Mouse (Mus musculus): ENCODE measurements at regions not wholly inside any gene's neighbourhood (a gene's known extent, or its start where the extent isn't known, plus 50 kb on each side); places are given as distances from the start of the nearest gene placed in this dataset.

DNA sequence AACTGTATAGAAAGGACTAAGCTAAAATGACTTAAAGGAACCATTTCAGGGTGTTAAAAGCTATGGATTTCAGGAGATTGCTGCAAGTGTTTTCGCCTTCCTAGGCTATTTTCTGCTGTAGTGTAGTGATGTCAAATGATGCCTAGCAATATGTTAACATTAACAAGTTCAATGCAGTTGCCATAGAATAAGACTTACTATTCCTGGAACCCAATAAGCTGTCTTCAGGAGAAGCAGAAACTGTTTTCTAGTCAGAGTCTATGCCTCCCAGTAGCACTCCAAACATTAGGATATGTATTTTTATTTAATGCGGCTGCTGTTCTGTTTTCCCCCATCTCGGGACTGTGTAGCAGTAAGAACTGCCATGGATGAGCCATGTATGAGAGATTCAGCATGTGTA is 90.3 kb upstream of the Arhgap21 start:
- no peak overlapping the region for H3K4me2 ChIP-seq
- no peak for ATAC-seq
- H3K4me3 ChIP-seq = no peak overlapping the region
- H3K27ac ChIP-seq = peak overlapping the region; percentile 84
- H3K36me3 ChIP-seq (ENCODE audit: poor library complexity, severe bottlenecking) = no peaks in the 10 kb centered on the region
- no peaks in the 10 kb centered on the region for H3K27me3 ChIP-seq
- 0 out of 2 replicates have a peak, but pooled peaks cover 3% of the 10 kb centered on the region for H3K9me3 ChIP-seq (replicated peaks)
- WGBS = 78% methylated on average over 3 of the region's 3 CpGs
- H3K4me1 ChIP-seq = peaks cover 40% of the 10 kb centered on the region
- H3K9ac ChIP-seq = no peak overlapping the region

DNA sequence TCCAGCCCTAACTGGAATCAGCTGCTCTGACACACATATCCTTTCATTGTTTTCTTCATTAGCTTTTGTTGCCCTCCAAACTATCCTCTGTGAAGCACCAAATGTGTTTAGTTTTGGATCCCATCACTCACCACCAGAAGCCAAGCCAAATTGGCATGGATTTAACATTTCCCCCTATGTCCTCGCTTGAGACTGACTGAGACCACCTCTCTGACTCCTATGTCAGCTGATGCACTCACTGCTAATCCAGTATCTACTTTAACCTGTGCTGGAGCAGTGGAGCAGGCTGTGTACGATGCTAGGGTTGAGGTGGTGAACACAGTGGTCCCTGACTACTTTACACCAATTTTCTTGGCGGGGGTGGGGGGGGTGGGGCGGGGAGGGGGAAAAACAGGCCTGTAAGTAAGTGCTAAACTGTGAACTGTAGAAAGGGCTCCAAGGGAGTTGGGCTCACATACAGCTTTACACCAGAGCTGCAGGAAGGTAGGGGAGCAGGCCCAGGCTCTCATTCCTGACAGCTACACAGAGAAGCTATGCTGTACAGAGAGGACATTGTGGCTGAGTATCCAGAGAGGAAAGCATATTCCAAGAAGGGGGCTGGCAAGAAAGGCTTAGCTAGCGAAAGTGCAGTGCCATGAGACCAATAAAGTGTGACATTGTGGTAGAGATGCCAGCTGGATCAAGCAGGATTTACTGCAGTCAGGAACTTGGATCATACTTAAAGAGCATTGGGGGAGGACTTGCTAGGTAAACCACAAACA is 87.9 kb upstream of the Arhgap21 start:
- no peak for ATAC-seq
- 76% methylated on average over 5 of the region's 5 CpGs for WGBS
- peaks cover 40% of the 10 kb centered on the region for H3K4me1 ChIP-seq

DNA sequence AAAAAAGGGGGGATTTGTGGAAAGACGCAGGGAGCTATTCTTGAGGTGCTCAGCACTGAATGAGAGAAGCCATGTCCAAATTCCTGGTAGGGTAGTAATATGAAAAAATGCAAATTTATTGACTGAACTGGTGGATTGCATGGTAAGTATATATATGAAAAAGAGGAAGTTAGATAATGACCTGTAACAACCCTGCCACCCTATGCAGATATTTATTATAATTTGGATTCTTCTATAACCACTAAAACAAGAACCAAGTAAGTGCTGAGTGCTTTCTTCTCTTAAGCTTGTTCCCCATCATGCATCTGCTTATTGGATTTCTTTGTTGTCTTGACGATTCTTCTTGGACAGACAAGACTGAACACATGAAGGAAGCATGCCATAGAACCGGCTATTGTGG is 86.7 kb upstream of the Arhgap21 start:
- Histone ChIP-seq H3K27ac (no peak overlapping the region), H3K27me3 (no peaks in the 10 kb centered on the region), H3K36me3 (ENCODE audit: poor library complexity, severe bottlenecking) (no peaks in the 10 kb centered on the region), H3K4me1 (peaks cover 33% of the 10 kb centered on the region), H3K4me3 (no peak overlapping the region), H3K9ac (no peak overlapping the region), H3K4me2 (no peak overlapping the region), H3K9me3 (replicated peaks) (no peaks in the 10 kb centered on the region)
- WGBS = 91% methylated on average over 3 of the region's 3 CpGs
- ATAC-seq = no peak

More for the DNA sequence above, 87.9 kb upstream of the Arhgap21 start:
- no peak overlapping the region for H3K4me3 ChIP-seq
- no peak overlapping the region for H3K9ac ChIP-seq
- no peaks in the 10 kb centered on the region for H3K27me3 ChIP-seq
- no peak overlapping the region for H3K4me2 ChIP-seq
- H3K27ac ChIP-seq = 0 out of 2 replicates have a peak overlapping the region, but pooled peaks have one; percentile 16
- H3K9me3 ChIP-seq (replicated peaks) = 0 out of 2 replicates have a peak, but pooled peaks cover 3% of the 10 kb centered on the region
- H3K36me3 ChIP-seq (ENCODE audit: poor library complexity, severe bottlenecking) = no peaks in the 10 kb centered on the region

DNA sequence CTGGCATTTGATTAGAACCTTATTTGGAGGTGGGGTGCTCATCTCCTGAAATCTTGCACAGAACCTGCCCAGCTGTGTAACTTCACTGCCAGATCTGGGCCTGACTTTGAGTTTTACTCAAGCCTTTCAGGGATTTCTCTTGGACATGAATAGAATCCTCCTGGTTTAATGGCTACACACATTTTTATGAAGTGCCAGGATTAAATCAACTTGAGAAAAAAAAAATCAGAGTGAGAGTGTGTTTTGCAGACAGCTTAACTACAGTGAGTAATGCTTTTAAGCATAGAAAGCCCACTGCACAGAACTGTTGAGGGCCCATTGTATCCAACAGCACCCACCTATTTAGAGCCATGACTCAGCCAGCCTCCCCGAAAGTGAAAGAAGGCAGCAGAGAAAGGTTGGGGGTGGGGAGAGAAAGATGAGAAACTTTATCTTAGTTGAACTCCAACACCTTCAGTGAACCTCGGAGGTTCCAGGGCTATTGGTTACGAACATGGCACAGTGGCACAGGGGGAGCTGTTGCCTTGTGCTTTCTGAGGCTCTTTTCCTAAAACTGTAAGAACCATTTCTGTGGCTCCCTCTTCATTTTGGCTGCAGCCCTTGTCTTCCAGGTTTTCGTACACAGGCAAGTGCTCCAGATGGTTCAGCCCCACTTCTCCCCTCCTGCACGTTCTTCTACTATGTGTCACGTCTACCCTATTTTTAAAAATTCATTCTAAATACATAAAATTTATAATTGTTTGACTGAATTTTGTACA is 85.8 kb upstream of the Arhgap21 start:
- no peaks in the 10 kb centered on the region for H3K36me3 ChIP-seq (ENCODE audit: poor library complexity, severe bottlenecking)
- H3K9ac ChIP-seq = no peak overlapping the region
- WGBS = 73% methylated on average over 6 of the region's 6 CpGs
- no peaks in the 10 kb centered on the region for H3K9me3 ChIP-seq (replicated peaks)
- no peak overlapping the region for H3K4me3 ChIP-seq
- no peak for ATAC-seq
- peaks cover 23% of the 10 kb centered on the region for H3K4me1 ChIP-seq
- H3K4me2 ChIP-seq = no peak overlapping the region
- H3K27me3 ChIP-seq = no peaks in the 10 kb centered on the region
- no peak overlapping the region for H3K27ac ChIP-seq

DNA sequence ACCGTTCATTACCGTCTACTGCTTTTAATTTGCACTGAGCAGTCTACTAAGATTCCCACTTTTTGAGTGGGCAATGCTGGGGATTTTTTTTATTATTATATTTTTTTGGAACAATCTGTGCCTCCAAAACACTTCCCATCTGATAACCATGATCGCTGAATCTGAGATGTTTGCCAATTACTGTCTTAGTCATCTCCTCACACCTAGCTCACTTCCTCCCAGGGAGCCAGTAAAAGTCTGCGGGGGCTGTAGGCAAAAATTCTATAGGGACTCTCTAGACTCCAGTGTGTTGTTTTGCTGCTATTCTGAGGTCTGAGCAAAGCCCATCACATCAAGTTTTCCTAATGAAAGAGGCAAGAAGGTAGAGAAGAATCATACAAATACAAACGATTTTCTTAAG is 84.9 kb upstream of the Arhgap21 start:
- H3K9ac ChIP-seq = no peak overlapping the region
- 87% methylated on average over 5 of the region's 5 CpGs for WGBS

DNA sequence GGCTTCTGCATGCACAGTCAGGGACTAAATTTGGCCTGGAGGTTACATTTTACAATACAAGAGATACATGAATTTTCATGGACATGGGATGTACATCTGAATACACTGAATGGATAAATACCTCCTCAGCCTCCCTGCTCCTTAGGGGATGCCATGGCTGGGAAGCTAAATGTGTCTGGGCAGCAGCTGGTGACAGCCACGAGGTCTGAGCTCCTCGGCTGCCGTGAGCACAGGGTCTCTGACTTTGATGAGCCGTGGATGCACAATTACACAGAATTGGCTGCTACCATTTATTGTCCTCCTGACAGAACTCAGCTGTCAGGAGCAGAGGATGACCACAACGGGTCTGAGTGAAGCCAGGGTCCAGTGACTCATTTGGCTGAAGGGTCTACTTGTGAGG is 80.3 kb upstream of the Arhgap21 start:
- peaks cover 20% of the 10 kb centered on the region for H3K4me1 ChIP-seq
- H3K4me2 ChIP-seq = no peak overlapping the region
- H3K27me3 ChIP-seq = no peaks in the 10 kb centered on the region
- H3K9me3 ChIP-seq (replicated peaks) = no peaks in the 10 kb centered on the region
- no peak overlapping the region for H3K27ac ChIP-seq
- H3K9ac ChIP-seq = no peak overlapping the region
- 62% methylated on average over 5 of the region's 5 CpGs for WGBS
- H3K4me3 ChIP-seq = no peak overlapping the region
- H3K36me3 ChIP-seq (ENCODE audit: poor library complexity, severe bottlenecking) = no peaks in the 10 kb centered on the region
- no peak for ATAC-seq

More for the DNA sequence above, 84.9 kb upstream of the Arhgap21 start:
- H3K27ac ChIP-seq = no peak overlapping the region
- H3K9me3 ChIP-seq (replicated peaks) = no peaks in the 10 kb centered on the region
- no peaks in the 10 kb centered on the region for H3K27me3 ChIP-seq
- ATAC-seq = no peak
- no peak overlapping the region for H3K4me3 ChIP-seq
- H3K4me1 ChIP-seq = peaks cover 15% of the 10 kb centered on the region
- no peak overlapping the region for H3K4me2 ChIP-seq
- no peaks in the 10 kb centered on the region for H3K36me3 ChIP-seq (ENCODE audit: poor library complexity, severe bottlenecking)

DNA sequence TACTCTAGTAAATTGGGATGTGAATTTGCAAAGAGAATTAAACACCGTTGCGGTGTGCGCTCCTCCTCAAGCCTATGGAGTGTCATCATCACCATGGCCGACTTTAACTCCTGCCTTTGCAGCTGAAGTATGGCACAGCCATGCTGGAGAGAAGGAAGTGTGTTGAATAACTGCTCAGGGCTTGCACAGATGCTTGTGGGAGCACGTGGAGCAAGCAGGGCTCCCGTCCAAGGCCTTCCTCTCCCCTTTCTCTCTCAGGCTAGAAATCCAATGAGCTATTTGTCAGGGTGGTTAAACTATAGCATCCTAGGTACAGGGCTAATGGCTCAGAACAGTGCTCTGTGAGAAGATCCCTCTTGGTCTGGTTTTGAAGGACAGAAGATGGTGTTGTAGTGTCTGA is 79.5 kb upstream of the Arhgap21 start:
- no peaks in the 10 kb centered on the region for H3K36me3 ChIP-seq (ENCODE audit: poor library complexity, severe bottlenecking)
- H3K9me3 ChIP-seq (replicated peaks) = no peaks in the 10 kb centered on the region
- H3K27me3 ChIP-seq = no peaks in the 10 kb centered on the region
- 90% methylated on average over 6 of the region's 6 CpGs for WGBS
- H3K4me1 ChIP-seq = peaks cover 26% of the 10 kb centered on the region
- H3K27ac ChIP-seq = 0 out of 2 replicates have a peak overlapping the region, but pooled peaks have one; percentile 3
- no peak for ATAC-seq
- H3K4me3 ChIP-seq = no peak overlapping the region
- H3K4me2 ChIP-seq = no peak overlapping the region
- H3K9ac ChIP-seq = no peak overlapping the region

DNA sequence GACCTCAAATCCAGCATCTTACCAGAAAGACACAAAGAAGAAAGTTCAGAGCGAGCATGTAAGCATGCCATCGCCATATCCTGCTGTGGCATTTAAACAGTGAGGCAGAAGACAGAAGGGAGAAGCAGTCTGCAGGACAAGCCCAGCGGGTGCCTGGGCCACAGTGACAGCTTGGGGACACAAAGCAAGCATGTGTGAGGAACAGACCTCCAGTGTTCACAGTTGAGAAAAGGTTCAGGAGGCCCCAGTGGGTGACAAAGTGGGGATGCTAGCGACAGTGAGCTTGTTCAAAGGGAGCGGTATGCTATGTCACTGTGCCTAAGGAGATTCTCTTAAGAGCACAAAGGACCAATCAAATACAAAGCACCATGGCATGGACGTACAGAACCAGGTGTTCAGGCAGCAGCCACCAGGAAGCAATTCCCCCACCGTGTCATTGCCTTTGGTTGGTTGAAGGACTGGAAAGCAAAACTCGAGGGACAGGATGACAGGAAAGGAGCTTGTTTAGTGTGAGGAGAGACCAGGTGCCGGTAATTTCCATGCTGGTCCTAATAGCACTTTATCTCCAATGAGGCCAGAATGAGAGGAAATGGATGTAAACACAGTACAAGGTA is 77.9 kb upstream of the Arhgap21 start:
- WGBS = 34% methylated on average over 9 of the region's 9 CpGs
- no peak for ATAC-seq
- Histone ChIP-seq H3K27ac (peak overlapping the region; percentile 12; the same call in 1 of the 2 replicates), H3K27me3 (peaks cover 2% of the 10 kb centered on the region; the same call in 1 of the 2 replicates), H3K4me3 (no peak overlapping the region), H3K4me1 (peaks cover 29% of the 10 kb centered on the region), H3K9ac (0 out of 2 replicates have a peak overlapping the region, but pooled peaks have one; percentile 18), H3K36me3 (ENCODE audit: poor library complexity, severe bottlenecking) (no peaks in the 10 kb centered on the region), H3K9me3 (replicated peaks) (no peaks in the 10 kb centered on the region), H3K4me2 (no peak overlapping the region)

DNA sequence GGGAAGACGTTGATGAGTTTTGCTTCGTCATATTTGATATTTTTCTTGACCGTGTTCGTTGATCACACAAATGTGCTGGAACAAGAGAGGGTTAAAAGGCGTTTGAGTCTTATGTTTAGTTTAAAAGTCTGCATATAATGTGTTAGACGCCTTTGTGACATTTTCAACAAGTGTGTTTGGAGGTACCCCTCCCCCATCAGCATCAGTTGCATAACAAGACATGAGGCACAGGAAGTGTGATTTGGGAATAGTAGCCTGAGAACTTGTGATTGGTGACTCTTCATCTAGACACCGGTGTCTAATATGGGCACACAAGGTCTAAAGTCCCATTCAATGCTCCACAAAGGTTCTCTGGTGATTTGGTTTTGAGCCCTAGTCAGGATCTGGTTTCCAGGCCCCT is 76.1 kb upstream of the Arhgap21 start:
- no peak for ATAC-seq
- no peaks in the 10 kb centered on the region for H3K9me3 ChIP-seq (replicated peaks)
- H3K36me3 ChIP-seq (ENCODE audit: poor library complexity, severe bottlenecking) = no peaks in the 10 kb centered on the region
- no peak overlapping the region for H3K9ac ChIP-seq
- H3K27me3 ChIP-seq = peaks cover 5% of the 10 kb centered on the region; the same call in 1 of the 2 replicates
- whole genome bisulfite sequencing = 81% methylated on average over 7 of the region's 7 CpGs
- H3K27ac ChIP-seq = peak overlapping the region; percentile 70
- H3K4me2 ChIP-seq = no peak overlapping the region
- peaks cover 29% of the 10 kb centered on the region for H3K4me1 ChIP-seq
- H3K4me3 ChIP-seq = no peak overlapping the region

DNA sequence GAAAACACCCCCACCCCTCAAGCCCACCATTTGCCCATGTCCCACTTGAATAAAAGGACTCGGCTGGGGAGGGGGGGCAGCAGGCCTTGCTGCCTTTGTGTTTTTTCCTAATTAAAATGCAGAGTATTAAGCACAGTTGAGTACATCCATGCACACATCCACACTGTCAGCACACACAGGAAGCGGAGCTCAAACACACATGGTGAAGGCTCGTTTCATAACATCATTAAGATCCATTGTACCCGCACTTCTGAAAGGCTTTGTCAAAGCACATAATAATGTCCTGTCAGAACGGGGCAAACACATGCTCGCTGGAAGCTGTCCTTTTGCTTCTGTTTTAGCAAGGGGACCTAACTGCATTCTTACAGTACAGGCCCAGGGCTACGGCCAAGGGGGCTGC is 75.3 kb upstream of the Arhgap21 start:
- Histone ChIP-seq H3K36me3 (ENCODE audit: poor library complexity, severe bottlenecking) (no peaks in the 10 kb centered on the region), H3K9ac (no peak overlapping the region), H3K4me3 (no peak overlapping the region), H3K9me3 (replicated peaks) (no peaks in the 10 kb centered on the region), H3K27ac (peak overlapping the region; percentile 70), H3K4me1 (peaks cover 29% of the 10 kb centered on the region), H3K27me3 (peaks cover 5% of the 10 kb centered on the region; the same call in 1 of the 2 replicates), H3K4me2 (peak overlapping the region; percentile 38)
- 7% methylated on average over 7 of the region's 7 CpGs for WGBS
- ATAC-seq = peak; percentile 96

DNA sequence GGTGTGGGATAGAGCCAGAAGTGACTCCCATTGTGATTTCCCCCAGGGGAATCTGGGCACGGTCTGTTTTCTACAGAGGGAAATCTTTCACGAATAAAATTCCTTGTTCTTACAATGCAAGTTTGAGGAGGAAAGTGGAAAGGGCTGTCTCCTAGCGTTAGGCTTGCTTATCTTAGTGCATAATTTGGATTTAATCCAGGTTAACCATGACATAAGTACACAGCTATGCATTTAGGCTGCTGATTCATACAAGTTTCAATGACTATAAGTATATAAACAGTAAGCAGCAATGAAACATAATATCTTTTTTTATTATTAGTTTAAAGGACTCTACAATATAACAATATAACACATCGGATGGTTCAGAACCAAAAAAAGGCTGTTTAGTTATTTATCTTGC is 74.6 kb upstream of the Arhgap21 start:
- ATAC-seq = 0 out of 2 replicates have a peak, but pooled peaks have one; percentile 31

DNA sequence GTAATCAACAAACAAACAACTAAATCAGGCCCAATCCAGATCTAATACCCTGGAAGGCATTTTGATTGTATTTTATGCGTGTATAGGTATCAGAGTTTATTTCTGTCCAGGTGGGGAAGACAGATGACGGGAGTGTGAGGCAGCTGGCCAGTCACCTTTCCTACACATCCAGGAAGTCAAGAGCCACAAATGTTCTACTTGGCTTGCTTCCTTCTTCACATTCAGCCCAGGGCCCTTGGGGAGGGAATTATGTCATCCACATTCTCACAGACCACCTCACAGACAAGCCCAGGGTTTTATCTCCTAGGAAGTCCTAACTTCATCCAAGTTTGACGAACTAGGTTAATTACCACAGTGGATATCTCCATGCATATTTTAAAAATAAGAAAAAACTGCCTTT is 68.9 kb upstream of the Arhgap21 start:
- H3K4me1 ChIP-seq = peaks cover 18% of the 10 kb centered on the region
- H3K9me3 ChIP-seq (replicated peaks) = no peaks in the 10 kb centered on the region
- no peak overlapping the region for H3K4me2 ChIP-seq
- WGBS = 75% methylated on average over 3 of the region's 3 CpGs
- H3K27me3 ChIP-seq = peaks cover 5% of the 10 kb centered on the region; the same call in 1 of the 2 replicates
- no peaks in the 10 kb centered on the region for H3K36me3 ChIP-seq (ENCODE audit: poor library complexity, severe bottlenecking)
- H3K9ac ChIP-seq = no peak overlapping the region
- H3K4me3 ChIP-seq = no peak overlapping the region
- H3K27ac ChIP-seq = no peak overlapping the region
- ATAC-seq = peak; percentile 37; the same call in 1 of the 2 replicates

More for the DNA sequence above, 74.6 kb upstream of the Arhgap21 start:
- H3K36me3 ChIP-seq (ENCODE audit: poor library complexity, severe bottlenecking) = no peaks in the 10 kb centered on the region
- 15% methylated on average over 4 of the region's 4 CpGs for WGBS
- H3K4me1 ChIP-seq = peaks cover 29% of the 10 kb centered on the region
- H3K27me3 ChIP-seq = peaks cover 5% of the 10 kb centered on the region; the same call in 1 of the 2 replicates
- no peaks in the 10 kb centered on the region for H3K9me3 ChIP-seq (replicated peaks)
- H3K4me3 ChIP-seq = no peak overlapping the region
- H3K27ac ChIP-seq = no peak overlapping the region
- H3K9ac ChIP-seq = no peak overlapping the region
- no peak overlapping the region for H3K4me2 ChIP-seq
